Mouse (Mus musculus) spleen, adult 2 months (tissue): ENCODE measurements at regions not wholly inside any gene's neighbourhood (a gene's known extent, or its start where the extent isn't known, plus 50 kb on each side); places are given as distances from the start of the nearest gene placed in this dataset.

ENCODE experiments used
- DNase-seq, 2 experiments: peaks; one replicate each; pipeline versions ENCODE4 v3.0.0 to v3.0.0-alpha.2; 2012 to 2021; ENCODE audit warnings: low spot score in 2 of 2, low read depth in 1 of 2
- H3K27ac ChIP-seq: fragments of 200-500 bp; 2 replicates; pipeline ENCODE4 v1.5.1; 2012; ENCODE audit warnings: low read length, inconsistent platforms; ENCODE audit not compliant: insufficient read depth
- H3K27me3 ChIP-seq: fragments of 200-500 bp; 2 replicates; pipeline ENCODE4 v1.6.1; 2012; ENCODE audit warnings: mild to moderate bottlenecking, moderate library complexity, low read length, inconsistent platforms; ENCODE audit not compliant: control insufficient read depth, insufficient read depth
- H3K36me3 ChIP-seq: fragments of 200-500 bp; 2 replicates; pipeline ENCODE4 v1.6.1; 2012; ENCODE audit warnings: mild to moderate bottlenecking, low read length, inconsistent platforms; ENCODE audit not compliant: control insufficient read depth, insufficient read depth
- H3K4me1 ChIP-seq: fragments of 200-500 bp; 2 replicates; pipeline ENCODE4 v1.6.1; 2011; ENCODE audit warnings: inconsistent platforms; ENCODE audit not compliant: control insufficient read depth, insufficient read depth, insufficient read length
- H3K4me3 ChIP-seq: fragments of 200-500 bp; 2 replicates; pipeline ENCODE4 v1.5.1; 2011; ENCODE audit warnings: mild to moderate bottlenecking, inconsistent platforms; ENCODE audit not compliant: insufficient read depth, insufficient read length; ENCODE audit errors: extremely low read depth
- CTCF ChIP-seq: fragments of 200-500 bp; IDR thresholded peaks from 2 replicates; pipeline ENCODE4 v1.5.1; 2011; ENCODE audit warnings: mild to moderate bottlenecking, inconsistent platforms; ENCODE audit not compliant: insufficient read depth, insufficient read length, insufficient replicate concordance; ENCODE audit errors: extremely low read depth
- POLR2A ChIP-seq: fragments of 200-500 bp; IDR thresholded peaks from 2 replicates; pipeline ENCODE4 v1.6.1; 2011; ENCODE audit warnings: low read depth, low read length, inconsistent platforms
- WGBS: fragments of 180-500 bp; shearing (Covaris S2); methylation state at CpG from one replicate; pipeline ENCODE4 v1.1.7; 2018; 5-methylcytosine and 5-hydroxymethylcytosine counted together

- H3K27ac ChIP-seq = no peak overlapping the region
- H3K36me3 ChIP-seq = no peaks in the 10 kb centered on the region
- H3K27me3 ChIP-seq = no peaks in the 10 kb centered on the region
- DNase-seq = no peak
- TF ChIP-seq POLR2A (no peak), CTCF (no peak)
- 94% methylated on average over 4 of the region's 4 CpGs for WGBS
- no peaks in the 10 kb centered on the region for H3K4me1 ChIP-seq
- H3K4me3 ChIP-seq = no peak overlapping the region
Measured at GRCm38 (mm10) chr5:46160774-46161173, 303.4 kb upstream of the Lcorl start.

- WGBS = 72% methylated on average over 3 of the region's 3 CpGs
- TF ChIP-seq CTCF (no peak), POLR2A (no peak)
- H3K4me3 ChIP-seq = no peak overlapping the region
- no peaks in the 10 kb centered on the region for H3K4me1 ChIP-seq
- no peaks in the 10 kb centered on the region for H3K36me3 ChIP-seq
- no peak overlapping the region for H3K27ac ChIP-seq
- H3K27me3 ChIP-seq = no peaks in the 10 kb centered on the region
- no peak for DNase-seq
Measured at GRCm38 (mm10) chr5:46151973-46152372, 294.6 kb upstream of the Lcorl start.

GRCm38 (mm10) chr5:46150825-46151224, 293.4 kb upstream of the Lcorl start:
- no peaks in the 10 kb centered on the region for H3K36me3 ChIP-seq
- no peak for DNase-seq
- TF ChIP-seq CTCF (no peak), POLR2A (no peak)
- no peaks in the 10 kb centered on the region for H3K27me3 ChIP-seq
- no peaks in the 10 kb centered on the region for H3K4me1 ChIP-seq
- no peak overlapping the region for H3K27ac ChIP-seq
- no peak overlapping the region for H3K4me3 ChIP-seq
- 75% methylated on average over 6 of the region's 6 CpGs for WGBS

- WGBS = 89% methylated on average over 6 of the region's 6 CpGs
- no peak overlapping the region for H3K27ac ChIP-seq
- H3K27me3 ChIP-seq = no peaks in the 10 kb centered on the region
- DNase-seq = no peak
- H3K4me1 ChIP-seq = no peaks in the 10 kb centered on the region
- TF ChIP-seq CTCF = no peak
- H3K36me3 ChIP-seq = no peaks in the 10 kb centered on the region
- H3K4me3 ChIP-seq = no peak overlapping the region
Measured at GRCm38 (mm10) chr5:46149851-46150615, 292.6 kb upstream of the Lcorl start.

- no peak for DNase-seq
Measured at GRCm38 (mm10) chr5:46139024-46139423, 281.6 kb upstream of the Lcorl start.

GRCm38 (mm10) chr5:46137695-46138094, 280.3 kb upstream of the Lcorl start:
- Histone ChIP-seq H3K27me3 (no peaks in the 10 kb centered on the region), H3K4me1 (no peaks in the 10 kb centered on the region), H3K4me3 (no peak overlapping the region), H3K27ac (no peak overlapping the region), H3K36me3 (no peaks in the 10 kb centered on the region)
- DNase-seq = no peak
- no peak for TF ChIP-seq CTCF
- TF ChIP-seq POLR2A = no peak
- WGBS = 88% methylated on average over 3 of the region's 3 CpGs

More at GRCm38 (mm10) chr5:46139024-46139423, 281.6 kb upstream of the Lcorl start:
- TF ChIP-seq POLR2A (no peak), CTCF (no peak)
- H3K27ac ChIP-seq = no peak overlapping the region
- no peaks in the 10 kb centered on the region for H3K4me1 ChIP-seq
- H3K27me3 ChIP-seq = no peaks in the 10 kb centered on the region
- no peaks in the 10 kb centered on the region for H3K36me3 ChIP-seq
- H3K4me3 ChIP-seq = no peak overlapping the region
- 58% methylated on average over 2 of the region's 2 CpGs for WGBS

GRCm38 (mm10) chr5:46108020-46108419, 250.6 kb upstream of the Lcorl start:
- H3K27me3 ChIP-seq = no peaks in the 10 kb centered on the region
- no peaks in the 10 kb centered on the region for H3K36me3 ChIP-seq
- no peak overlapping the region for H3K4me3 ChIP-seq
- TF ChIP-seq CTCF (no peak), POLR2A (no peak)
- WGBS = 88% methylated on average over 4 of the region's 4 CpGs
- H3K4me1 ChIP-seq = no peaks in the 10 kb centered on the region
- DNase-seq = no peak
- no peak overlapping the region for H3K27ac ChIP-seq
